Mouse (Mus musculus) spleen, postnatal 10 days (tissue): ENCODE results near the gene Gm10382.
"Not testable (repeated sequence)": the region's sequence is repeated elsewhere in the genome, so short reads cannot be mapped to it uniquely, and the experiment has no call there.

ENCODE experiments used
- DNase-seq, 2 experiments: peaks; one replicate each; pipeline ENCODE4 v3.0.0; 2021 to 2022; ENCODE audit warnings: low spot score in 2 of 2

The Gm10382 gene

GRCm38 (mm10) chr5:125413763-125414162 lies 24.6 kb downstream of the Gm10382 start:
- no peak for DNase-seq

- DNase-seq: no peak
Observed at GRCm38 (mm10) chr5:125416183-125416582, 27.1 kb downstream of the Gm10382 start.

GRCm38 (mm10) chr5:125418636-125419035 lies 29.5 kb downstream of the Gm10382 start:
- DNase-seq: no peak

- DNase-seq: no peak
Observed at GRCm38 (mm10) chr5:125419124-125419523, 30.0 kb downstream of the Gm10382 start.

- no peak for DNase-seq
Observed at GRCm38 (mm10) chr5:125425698-125426276, 36.7 kb downstream of the Gm10382 start.

- no peak for DNase-seq
Observed at GRCm38 (mm10) chr5:125426343-125426742, 37.2 kb downstream of the Gm10382 start.

GRCm38 (mm10) chr5:125432324-125432723 lies 43.2 kb downstream of the Gm10382 start:
- DNase-seq: not testable (repeated sequence)

GRCm38 (mm10) chr5:125433793-125434337 lies 44.7 kb downstream of the Gm10382 start, which contains the start of gene Dhx37:
TSS of gene Dhx37 (minus strand) at chr5:125434121.
- peak; percentile 86 to 95 for DNase-seq

- peak in 1 of 2 experiments; percentile 43 for DNase-seq
Observed at GRCm38 (mm10) chr5:125434347-125434746, 45.2 kb downstream of the Gm10382 start.
